Mouse (Mus musculus) CH12.LX (cell line): ENCODE measurements at regions not wholly inside any gene's neighbourhood (a gene's known extent, or its start where the extent isn't known, plus 50 kb on each side); places are given as distances from the start of the nearest gene placed in this dataset.

Experiments used
- DNase-seq: peaks from one replicate; pipeline ENCODE4 v3.0.0-alpha.2; 2013; ENCODE audit errors: extremely low read depth
- H3K27ac ChIP-seq: 2 replicates; pipeline ENCODE4 v1.5.1; 2012; ENCODE audit warnings: low read depth, mild to moderate bottlenecking, control low read depth, moderate library complexity; ENCODE audit not compliant: insufficient read depth
- H3K27me3 ChIP-seq: replicated peaks from 2 replicates; pipeline ENCODE3; 2012; ENCODE audit warnings: inconsistent platforms
- H3K36me3 ChIP-seq, 2 experiments: replicated peaks in 1 of 2; 2 replicates each; pipeline versions ENCODE3 to v1.6.1; 2012; ENCODE audit warnings: inconsistent platforms in 1 of 2, low read length in 1 of 2, mild to moderate bottlenecking in 1 of 2, mixed read lengths in 1 of 2, moderate library complexity in 1 of 2; ENCODE audit not compliant: control insufficient read depth in 1 of 2, insufficient read depth in 1 of 2
- H3K4me1 ChIP-seq, 2 experiments: 2 replicates each; pipeline ENCODE4 v1.6.1; 2012; ENCODE audit warnings: inconsistent platforms in 1 of 2, moderate library complexity in 1 of 2; ENCODE audit not compliant: insufficient read depth in 2 of 2, control insufficient read depth in 1 of 2
- H3K4me2 ChIP-seq: 2 replicates; pipeline ENCODE4 v1.6.1; 2012; ENCODE audit warnings: low read depth, mild to moderate bottlenecking, control low read depth; ENCODE audit not compliant: poor library complexity, insufficient read depth, severe bottlenecking
- H3K4me3 ChIP-seq, 3 experiments: fragments of 150-350 bp in 1 of 3; sonication (generic) in 1 of 3; replicated peaks in 1 of 3; 2 replicates each; pipeline versions ENCODE3 to v1.5.1; 2011 to 2012; ENCODE audit warnings: low read depth in 2 of 3, low read length in 2 of 3, mild to moderate bottlenecking in 2 of 3, moderate library complexity in 2 of 3, control low read depth in 1 of 3, improper control_type of control experiment in 1 of 3, inconsistent platforms in 1 of 3, mixed read lengths in 1 of 3; ENCODE audit not compliant: poor library complexity in 1 of 3
- H3K79me2 ChIP-seq: replicated peaks from 2 replicates; pipeline ENCODE4 v1.6.1; 2012; ENCODE audit warnings: mild to moderate bottlenecking, moderate library complexity; ENCODE audit not compliant: control insufficient read depth, poor library complexity, insufficient read depth, severe bottlenecking; ENCODE audit errors: extremely low read depth
- H3K9ac ChIP-seq: 2 replicates; pipeline ENCODE4 v1.6.1; 2012; ENCODE audit warnings: low read depth, mild to moderate bottlenecking, control low read depth, moderate library complexity; ENCODE audit not compliant: insufficient read depth
- H3K9me3 ChIP-seq: replicated peaks from 2 replicates; pipeline ENCODE3; 2012; ENCODE audit warnings: low read length, inconsistent platforms, mixed read lengths
- CHD1 ChIP-seq: IDR thresholded peaks from 2 replicates; pipeline ENCODE4 v1.6.1; 2012; ENCODE audit warnings: low read depth, low read length, improper control_type of control experiment, inconsistent platforms
- CTCF ChIP-seq, 2 experiments: IDR thresholded peaks in 1 of 2; conservative IDR thresholded peaks in 1 of 2; 2 replicates each; pipeline ENCODE4 v1.5.1; 2011 to 2012; ENCODE audit warnings: low read depth in 2 of 2, low read length in 2 of 2, improper control_type of control experiment in 1 of 2, inconsistent platforms in 1 of 2, mild to moderate bottlenecking in 1 of 2, moderate library complexity in 1 of 2
- ELF1 ChIP-seq: IDR thresholded peaks from 2 replicates; pipeline ENCODE4 v1.6.1; 2014; ENCODE audit warnings: low read depth, mild to moderate bottlenecking, inconsistent platforms, low read length, improper control_type of control experiment
- EP300 ChIP-seq: IDR thresholded peaks from 2 replicates; pipeline ENCODE4 v1.6.1; 2011; ENCODE audit warnings: low read length, improper control_type of control experiment
- ETS1 ChIP-seq: conservative IDR thresholded peaks from 2 replicates; pipeline ENCODE4 v1.6.1; 2012; ENCODE audit warnings: low read depth, mild to moderate bottlenecking, inconsistent platforms, low read length, improper control_type of control experiment, moderate library complexity
- IRF4 ChIP-seq: IDR thresholded peaks from 2 replicates; pipeline ENCODE4 v1.6.1; 2014; ENCODE audit warnings: low read depth, mild to moderate bottlenecking, inconsistent platforms, low read length, improper control_type of control experiment
- JUND ChIP-seq: conservative IDR thresholded peaks from 2 replicates; pipeline ENCODE4 v1.6.1; 2011; ENCODE audit warnings: low read depth, low read length, improper control_type of control experiment
- MAFK ChIP-seq: IDR thresholded peaks from 2 replicates; pipeline ENCODE4 v1.6.1; 2011; ENCODE audit warnings: low read length, improper control_type of control experiment; ENCODE audit not compliant: insufficient replicate concordance
- MAX ChIP-seq: IDR thresholded peaks from 2 replicates; pipeline ENCODE4 v1.6.1; 2011; ENCODE audit warnings: low read length, improper control_type of control experiment
- MAZ ChIP-seq: IDR thresholded peaks from 2 replicates; pipeline ENCODE4 v1.6.1; 2012; ENCODE audit warnings: low read depth, mild to moderate bottlenecking, inconsistent platforms, low read length, improper control_type of control experiment, moderate library complexity
- MEF2A ChIP-seq: IDR thresholded peaks from 2 replicates; pipeline ENCODE4 v1.6.1; 2014; ENCODE audit warnings: low read depth, mild to moderate bottlenecking, inconsistent platforms, low read length, improper control_type of control experiment, borderline replicate concordance
- NELFE ChIP-seq: IDR thresholded peaks from 2 replicates; pipeline ENCODE4 v1.6.1; 2011; ENCODE audit warnings: low read depth, low read length, improper control_type of control experiment
- PAX5 ChIP-seq: IDR thresholded peaks from 2 replicates; pipeline ENCODE4 v1.6.1; 2012; ENCODE audit warnings: low read length, inconsistent platforms, mixed read lengths
- POLR2AphosphoS2 ChIP-seq: IDR thresholded peaks from 2 replicates; pipeline ENCODE4 v1.6.1; 2011; ENCODE audit warnings: low read depth, low read length, improper control_type of control experiment
- RAD21 ChIP-seq: IDR thresholded peaks from 2 replicates; pipeline ENCODE4 v1.6.1; 2011; ENCODE audit warnings: low read depth, mild to moderate bottlenecking, low read length, improper control_type of control experiment, moderate library complexity
- RCOR1 ChIP-seq: conservative IDR thresholded peaks from 2 replicates; pipeline ENCODE4 v1.6.1; 2012; ENCODE audit warnings: low read depth, mild to moderate bottlenecking, inconsistent platforms, low read length, improper control_type of control experiment
- SMC3 ChIP-seq: IDR thresholded peaks from 2 replicates; pipeline ENCODE4 v1.6.1; 2011; ENCODE audit warnings: low read depth, low read length, improper control_type of control experiment
- TBP ChIP-seq: conservative IDR thresholded peaks from 2 replicates; pipeline ENCODE4 v1.6.1; 2011; ENCODE audit warnings: low read depth, low read length, improper control_type of control experiment
- TCF12 ChIP-seq: IDR thresholded peaks from 2 replicates; pipeline ENCODE4 v1.6.1; 2014; ENCODE audit warnings: low read depth, mild to moderate bottlenecking, inconsistent platforms, low read length, improper control_type of control experiment
- UBTF ChIP-seq: IDR thresholded peaks from 2 replicates; pipeline ENCODE4 v1.6.1; 2012; ENCODE audit warnings: low read depth, mild to moderate bottlenecking, inconsistent platforms, low read length, improper control_type of control experiment, moderate library complexity
- USF1 ChIP-seq: IDR thresholded peaks from 2 replicates; pipeline ENCODE4 v1.6.1; 2014; ENCODE audit warnings: low read depth, mild to moderate bottlenecking, inconsistent platforms, low read length, improper control_type of control experiment
- dilution Hi-C: fragments of 300-500 bp; cut with MboI; formaldehyde crosslinking; loops from 2 replicates; pipeline ENCODE4 v1.14.3; 2020; ENCODE audit warnings: low sequenced_read_pairs; ENCODE audit not compliant: extremely low pct_unique_long_range_greater_than_20kb, extremely low pct_ligation_motif_present
- in situ Hi-C: fragments of 300-500 bp; cut with MboI; formaldehyde crosslinking; loops from 3 replicates; pipeline ENCODE4 v1.14.3; 2019; ENCODE audit warnings: low sequenced_read_pairs, low pct_ligation_motif_present, low pct_unique_long_range_greater_than_20kb, mixed read lengths

DNA sequence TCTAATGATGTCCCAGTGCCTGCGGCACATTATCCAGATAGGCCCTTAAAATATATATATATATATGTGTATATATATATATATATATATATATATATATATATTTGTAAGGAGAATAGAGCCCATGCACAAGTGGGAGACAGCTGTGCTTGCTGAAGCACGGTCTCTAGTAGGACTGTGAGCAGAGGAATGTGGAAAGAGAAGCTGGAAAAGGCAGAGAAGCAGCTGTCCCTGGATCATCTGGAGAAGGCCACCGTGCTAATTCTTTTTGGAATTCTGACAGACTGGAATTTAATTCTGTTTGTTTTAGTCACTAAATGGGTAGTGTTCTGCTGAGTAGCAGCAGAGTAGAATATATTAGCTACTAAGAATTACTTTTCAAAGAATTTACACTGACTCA is 370.4 kb upstream of the Tle4 start:
- Histone ChIP-seq H3K9ac (no peak overlapping the region), H3K36me3 (no peaks in the 10 kb centered on the region), H3K27me3 (no peaks in the 10 kb centered on the region)
- DNase-seq = no peak
- TF ChIP-seq TBP (no peak), UBTF (no peak), IRF4 (no peak), EP300 (no peak), MEF2A (no peak), MAFK (no peak), TCF12 (no peak), POLR2AphosphoS2 (no peak)
- TF ChIP-seq, all 38 proteins: peak for 0
- no peaks in the 10 kb centered on the region for H3K79me2 ChIP-seq
- dilution Hi-C loops = no loop called here
- in situ Hi-C loops = no loop called here
- no peak overlapping the region for H3K4me3 ChIP-seq
- no peaks in the 10 kb centered on the region for H3K4me1 ChIP-seq
- H3K27ac ChIP-seq = no peak overlapping the region
- H3K9me3 ChIP-seq = no peaks in the 10 kb centered on the region
- no peak overlapping the region for H3K4me2 ChIP-seq

DNA sequence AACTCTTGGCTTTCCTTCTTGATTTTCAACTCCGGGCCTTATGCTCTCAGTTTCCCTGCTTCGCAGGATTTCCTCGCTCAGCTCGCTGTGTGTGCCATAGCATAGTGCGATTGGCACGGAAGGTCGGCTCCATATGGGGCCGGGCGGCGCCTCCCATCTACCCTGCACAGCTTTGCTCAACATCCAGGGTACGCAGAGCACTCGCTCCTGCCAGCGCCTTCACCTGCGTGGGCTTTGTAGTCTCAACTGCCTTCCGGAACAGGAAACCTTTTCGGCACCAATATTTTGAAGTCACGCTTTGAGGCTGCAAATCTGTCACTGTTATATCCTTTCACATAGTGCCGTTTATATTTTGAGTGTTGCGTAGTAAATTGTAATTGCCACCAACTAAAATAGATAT is 359.9 kb upstream of the Tle4 start:
- Histone ChIP-seq H3K4me3 (no peak overlapping the region), H3K27ac (no peak overlapping the region), H3K79me2 (no peaks in the 10 kb centered on the region), H3K4me2 (no peak overlapping the region), H3K9me3 (no peaks in the 10 kb centered on the region), H3K27me3 (no peaks in the 10 kb centered on the region), H3K4me1 (peaks cover 0 to 4% of the 10 kb centered on the region in 2 experiments; a peak in 1 of 4 replicates), H3K36me3 (no peaks in the 10 kb centered on the region), H3K9ac (no peak overlapping the region)
- DNase-seq = no peak
- in situ Hi-C loops (no loop called here), dilution Hi-C loops (no loop called here)
- no peak for TF ChIP-seq RCOR1

DNA sequence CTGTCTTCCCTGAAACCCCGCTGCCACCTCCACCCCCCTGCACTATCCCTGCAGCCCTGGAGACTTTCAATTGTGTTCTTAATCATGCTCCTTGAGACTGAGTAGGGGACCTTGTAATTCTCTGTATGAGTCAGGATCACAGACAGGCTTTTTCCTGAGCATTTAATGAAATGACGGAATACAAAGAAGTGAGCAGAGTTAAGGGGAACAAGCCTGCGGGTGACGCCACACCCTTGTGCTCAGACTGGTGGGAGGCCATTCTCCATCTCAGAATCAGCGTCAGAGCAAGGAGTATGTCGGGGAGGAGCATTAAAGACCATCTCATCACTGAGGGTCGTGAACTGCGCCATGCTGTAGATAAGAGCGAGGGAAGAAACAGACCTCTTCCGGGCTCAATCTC is 359.3 kb upstream of the Tle4 start:
- Histone ChIP-seq H3K27me3 (no peaks in the 10 kb centered on the region), H3K4me3 (no peak overlapping the region), H3K9ac (no peak overlapping the region), H3K4me2 (no peak overlapping the region), H3K9me3 (no peaks in the 10 kb centered on the region), H3K36me3 (no peaks in the 10 kb centered on the region), H3K79me2 (no peaks in the 10 kb centered on the region), H3K4me1 (peaks cover 0 to 4% of the 10 kb centered on the region in 2 experiments; a peak in 1 of 4 replicates), H3K27ac (no peak overlapping the region)
- TF ChIP-seq JUND = no peak
- no peak for TF ChIP-seq RAD21
- no peak for TF ChIP-seq ELF1
- TF ChIP-seq TBP = no peak
- no peak for TF ChIP-seq MAZ
- no peak for TF ChIP-seq CHD1
- TF ChIP-seq CTCF (conservative IDR thresholded peaks at IDR 0.05 in 1 of 2, IDR thresholded peaks at IDR 0.05 in 1 of 2; ENCODE audit: low read depth in 2 of 2, low read length in 2 of 2) = no peak
- TF ChIP-seq NELFE = no peak
- no peak for TF ChIP-seq IRF4
- TF ChIP-seq POLR2AphosphoS2 = no peak
- TF ChIP-seq USF1 = no peak
- TF ChIP-seq ETS1 = no peak
- no peak for TF ChIP-seq MAX
- TF ChIP-seq PAX5 = no peak
- TF ChIP-seq SMC3 = no peak
- DNase-seq = no peak
- in situ Hi-C loops = no loop called here
- dilution Hi-C loops = no loop called here
